Mouse (Mus musculus): ENCODE measurements around the gene Txnip.

The Txnip gene

GRCm38 (mm10) chr3:96568605-96569004, 10.8 kb downstream of the Txnip start:
- no peak for DNase-seq (ENCODE audit: low read depth in 1 of 2, low spot score in 2 of 2)

- DNase-seq (ENCODE audit: low read depth in 1 of 2, low spot score in 2 of 2): no peak
Measured at GRCm38 (mm10) chr3:96569506-96569905, 11.7 kb downstream of the Txnip start.

GRCm38 (mm10) chr3:96569966-96570605, 12.3 kb downstream of the Txnip start:
- DNase-seq (ENCODE audit: low read depth in 1 of 2, low spot score in 2 of 2): no peak

- no peak for DNase-seq (ENCODE audit: low read depth in 1 of 2, low spot score in 2 of 2)
Measured at GRCm38 (mm10) chr3:96570643-96571042, 12.9 kb downstream of the Txnip start.

- no peak for DNase-seq (ENCODE audit: low read depth in 1 of 2, low spot score in 2 of 2)
Measured at GRCm38 (mm10) chr3:96571336-96571735, 13.6 kb downstream of the Txnip start.

- peak in 1 of 2 experiments; percentile 53 for DNase-seq (ENCODE audit: low read depth in 1 of 2, low spot score in 2 of 2)
Measured at GRCm38 (mm10) chr3:96571896-96572698, 14.3 kb downstream of the Txnip start.

- DNase-seq (ENCODE audit: low read depth in 1 of 2, low spot score in 2 of 2): no peak
Measured at GRCm38 (mm10) chr3:96573611-96574511, 16.1 kb downstream of the Txnip start.

GRCm38 (mm10) chr3:96575272-96575984, 17.7 kb downstream of the Txnip start:
- no peak for DNase-seq (ENCODE audit: low read depth in 1 of 2, low spot score in 2 of 2)

- no peak for DNase-seq (ENCODE audit: low read depth in 1 of 2, low spot score in 2 of 2)
Measured at GRCm38 (mm10) chr3:96576005-96576658, 18.4 kb downstream of the Txnip start.

- DNase-seq (ENCODE audit: low read depth in 1 of 2, low spot score in 2 of 2): peak; percentile 73 to 74
Measured at GRCm38 (mm10) chr3:96576690-96577541, 19.2 kb downstream of the Txnip start, which contains the start of gene Gm16253. TSS of gene Gm16253 (plus strand) at chr3:96576984.

GRCm38 (mm10) chr3:96577566-96577965, 19.8 kb downstream of the Txnip start:
- no peak for DNase-seq (ENCODE audit: low read depth in 1 of 2, low spot score in 2 of 2)

GRCm38 (mm10) chr3:96578561-96579238, 20.9 kb downstream of the Txnip start:
- no peak for DNase-seq (ENCODE audit: low read depth in 1 of 2, low spot score in 2 of 2)

GRCm38 (mm10) chr3:96579239-96579750, 21.5 kb downstream of the Txnip start:
- DNase-seq (ENCODE audit: low read depth in 1 of 2, low spot score in 2 of 2): no peak

- peak; percentile 73 to 84 for DNase-seq (ENCODE audit: low read depth in 1 of 2, low spot score in 2 of 2)
Measured at GRCm38 (mm10) chr3:96579885-96580454, 22.2 kb downstream of the Txnip start.

GRCm38 (mm10) chr3:96581141-96581540, 23.4 kb downstream of the Txnip start:
- no peak for DNase-seq (ENCODE audit: low read depth in 1 of 2, low spot score in 2 of 2)

- no peak for DNase-seq (ENCODE audit: low read depth in 1 of 2, low spot score in 2 of 2)
Measured at GRCm38 (mm10) chr3:96581771-96582515, 24.2 kb downstream of the Txnip start.

- DNase-seq (ENCODE audit: low read depth in 1 of 2, low spot score in 2 of 2): no peak
Measured at GRCm38 (mm10) chr3:96583386-96583785, 25.6 kb downstream of the Txnip start.
